Mouse (Mus musculus) hindbrain, embryonic 16.5 days (tissue): Measurements from ENCODE around the gene Prss32. TPM values are rescaled to one million over a fixed set of nuclear protein-coding genes. Genes with fewer than 3 reads are reported as not detected.

Source experiments
- ATAC-seq: fragments of 200-750 bp; cut with Nextera tagmentation; 2 replicates; pipeline ENCODE4 v1.8.0; 2017; ENCODE audit warnings: moderate TSS enrichment, moderate library complexity
- H3K27ac ChIP-seq: fragments of 300-500 bp; sonication (generic); 2 replicates; pipeline ENCODE4 v1.5.1; 2014; ENCODE audit warnings: low read depth, mild to moderate bottlenecking, control low read depth, low read length, moderate library complexity
- H3K27me3 ChIP-seq: fragments of 300-500 bp; sonication (generic); replicated peaks from 2 replicates; pipeline ENCODE4 v1.6.1; 2014; ENCODE audit warnings: low read length; ENCODE audit not compliant: control insufficient read depth, insufficient read depth
- H3K36me3 ChIP-seq: fragments of 300-500 bp; sonication (generic); 2 replicates; pipeline ENCODE4 v1.6.1; 2014; ENCODE audit warnings: mild to moderate bottlenecking, low read length, moderate library complexity, mixed read lengths; ENCODE audit not compliant: control insufficient read depth, insufficient read depth
- H3K4me1 ChIP-seq: fragments of 300-500 bp; sonication (generic); 2 replicates; pipeline ENCODE4 v1.6.1; 2014; ENCODE audit warnings: low read depth, low read length; ENCODE audit not compliant: control insufficient read depth, insufficient read depth
- H3K4me2 ChIP-seq: fragments of 300-500 bp; sonication (generic); 2 replicates; pipeline ENCODE4 v1.6.1; 2014; ENCODE audit warnings: mild to moderate bottlenecking, low read length, control low read depth, moderate library complexity
- H3K4me3 ChIP-seq: fragments of 300-500 bp; sonication (generic); 2 replicates; pipeline ENCODE4 v1.5.1; 2014; ENCODE audit warnings: mild to moderate bottlenecking, low read length, control low read depth, moderate library complexity
- H3K9ac ChIP-seq: fragments of 300-500 bp; sonication (generic); 2 replicates; pipeline ENCODE4 v1.6.1; 2014; ENCODE audit warnings: low read depth, mild to moderate bottlenecking, control low read depth, low read length, moderate library complexity
- H3K9me3 ChIP-seq: fragments of 300-500 bp; sonication (generic); 2 replicates; pipeline ENCODE4 v1.6.1; 2014; ENCODE audit warnings: mild to moderate bottlenecking, low read length, moderate library complexity; ENCODE audit not compliant: control insufficient read depth
- WGBS: fragments of 180-500 bp; shearing (Covaris S2); extraction: QIAGEN DNeasy Blood & Tissue Kit; methylation state at CpG from one replicate; pipeline ENCODE4 v1.1.7; 2014; 5-methylcytosine and 5-hydroxymethylcytosine counted together
- polyA plus RNA-seq: library from polyadenylated mRNA; unstranded; fragments of >200 nt; fragmentation: Nextera tagmentation; extraction: Ambion mirVana; gene quantifications from 2 replicates; pipeline ENCODE4 v1.2.1, GENCODE M21; 2015

Prss32 gene
- polyA plus RNA-seq, 1 experiment from 2014 or later: not detected

GRCm38 (mm10) chr17:23829064-23829619 is 14.5 kb upstream of the Prss32 start, which contains the start of gene Elob:
Gene Elob, minus strand, starts transcription at chr17:23829136.
- H3K9ac ChIP-seq: peak within 1 kb of the TSS; percentile 75
- no peaks in the 10 kb centered on the region for H3K9me3 ChIP-seq
- H3K4me3 ChIP-seq: peak within 1 kb of the TSS; percentile 79
- H3K4me2 ChIP-seq: peak within 1 kb of the TSS; percentile 84
- peak within 1 kb of the TSS; percentile 90 for H3K27ac ChIP-seq
- H3K4me1 ChIP-seq: peaks cover 14% of the 10 kb centered on the region
- peaks cover 8% of the 10 kb centered on the region for H3K27me3 ChIP-seq
- WGBS: under 1% methylated on average over 21 of the region's 42 CpGs
- peak; percentile 97 for ATAC-seq
- H3K36me3 ChIP-seq: peaks cover 16% of the 10 kb centered on the region

GRCm38 (mm10) chr17:23831201-23831600 is 12.5 kb upstream of the Prss32 start:
- Histone ChIP-seq H3K9ac (no peak overlapping the region), H3K27me3 (peaks cover 10% of the 10 kb centered on the region)

DNA sequence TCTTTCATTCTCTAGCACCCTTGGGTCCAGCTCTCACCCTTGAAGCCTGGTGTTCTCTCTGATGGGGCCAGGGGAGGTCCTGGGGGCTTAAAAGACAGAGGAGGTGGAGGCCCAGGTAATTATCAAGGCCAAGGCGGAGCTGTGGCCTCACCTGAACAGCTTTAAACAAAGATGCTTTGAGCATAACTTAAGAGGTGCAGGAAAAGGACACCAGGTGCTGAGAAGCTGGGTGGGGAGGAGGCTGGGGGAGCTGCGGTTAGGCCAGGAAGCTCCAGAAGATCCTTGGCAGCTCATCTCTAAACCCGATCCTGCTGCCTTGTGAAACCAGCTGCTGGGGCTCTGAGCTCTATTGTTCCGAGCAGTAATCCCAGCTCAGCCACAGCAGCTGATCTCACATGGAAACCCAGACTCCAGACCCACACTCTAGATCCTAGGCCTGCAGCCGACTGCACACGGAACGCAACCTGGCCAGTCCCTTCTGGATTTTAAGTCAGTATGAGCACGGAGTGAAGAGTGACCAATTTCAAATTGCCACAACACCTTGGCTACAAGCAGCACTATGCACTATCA is 7.6 kb upstream of the Prss32 start, which contains the start of gene Prss33:
TSS of gene Prss33 (minus strand) at position 51 of the 570 bp plus-strand sequence.
- no peaks in the 10 kb centered on the region for H3K36me3 ChIP-seq
- H3K9me3 ChIP-seq: no peaks in the 10 kb centered on the region
- peaks cover 10% of the 10 kb centered on the region for H3K27me3 ChIP-seq
- H3K27ac ChIP-seq: no peak within 1 kb of the TSS
- H3K4me3 ChIP-seq: no peak within 1 kb of the TSS
- no peaks in the 10 kb centered on the region for H3K4me1 ChIP-seq
- no peak within 1 kb of the TSS for H3K4me2 ChIP-seq
- H3K9ac ChIP-seq: no peak within 1 kb of the TSS; the same call in 1 of the 2 replicates
- ATAC-seq: no peak
- 77% methylated on average over 8 of the region's 8 CpGs for WGBS

More at GRCm38 (mm10) chr17:23831201-23831600, 12.5 kb upstream of the Prss32 start:
- Histone ChIP-seq H3K4me2 (no peak overlapping the region), H3K9me3 (no peaks in the 10 kb centered on the region), H3K36me3 (no peaks in the 10 kb centered on the region; the same call in 1 of the 2 replicates), H3K27ac (no peak overlapping the region), H3K4me1 (peaks cover 14% of the 10 kb centered on the region), H3K4me3 (no peak overlapping the region)
- ATAC-seq: no peak
- 94% methylated on average over 1 of the region's 1 CpGs for WGBS

DNA sequence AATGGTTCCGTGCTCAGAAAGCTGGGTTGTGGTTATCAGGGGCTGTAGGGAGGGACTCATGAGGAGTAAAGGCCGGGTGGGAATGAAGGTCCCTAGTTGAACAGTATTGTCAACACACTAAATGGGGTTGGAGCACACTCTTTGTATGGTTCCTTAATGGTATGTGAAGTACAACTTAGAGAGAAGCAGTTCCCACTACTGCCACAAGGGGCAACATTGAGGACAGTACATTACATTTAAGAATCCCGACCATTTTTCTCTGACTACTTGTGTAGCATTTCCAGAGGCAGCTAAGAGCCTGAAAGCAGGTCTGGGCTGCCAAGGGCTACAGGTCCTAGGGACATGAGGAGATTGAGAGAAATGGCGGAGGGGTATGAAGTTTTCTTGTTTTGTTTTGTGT is 2.5 kb upstream of the Prss32 start:
- no peak overlapping the region for H3K9ac ChIP-seq
- H3K4me3 ChIP-seq: no peak overlapping the region
- 30% methylated on average over 4 of the region's 4 CpGs for WGBS
- H3K27ac ChIP-seq: no peak overlapping the region
- H3K36me3 ChIP-seq: no peaks in the 10 kb centered on the region
- H3K4me2 ChIP-seq: no peak overlapping the region
- no peaks in the 10 kb centered on the region for H3K4me1 ChIP-seq
- peaks cover 3% of the 10 kb centered on the region; the same call in 1 of the 2 replicates for H3K27me3 ChIP-seq
- no peak for ATAC-seq
- no peaks in the 10 kb centered on the region for H3K9me3 ChIP-seq

DNA sequence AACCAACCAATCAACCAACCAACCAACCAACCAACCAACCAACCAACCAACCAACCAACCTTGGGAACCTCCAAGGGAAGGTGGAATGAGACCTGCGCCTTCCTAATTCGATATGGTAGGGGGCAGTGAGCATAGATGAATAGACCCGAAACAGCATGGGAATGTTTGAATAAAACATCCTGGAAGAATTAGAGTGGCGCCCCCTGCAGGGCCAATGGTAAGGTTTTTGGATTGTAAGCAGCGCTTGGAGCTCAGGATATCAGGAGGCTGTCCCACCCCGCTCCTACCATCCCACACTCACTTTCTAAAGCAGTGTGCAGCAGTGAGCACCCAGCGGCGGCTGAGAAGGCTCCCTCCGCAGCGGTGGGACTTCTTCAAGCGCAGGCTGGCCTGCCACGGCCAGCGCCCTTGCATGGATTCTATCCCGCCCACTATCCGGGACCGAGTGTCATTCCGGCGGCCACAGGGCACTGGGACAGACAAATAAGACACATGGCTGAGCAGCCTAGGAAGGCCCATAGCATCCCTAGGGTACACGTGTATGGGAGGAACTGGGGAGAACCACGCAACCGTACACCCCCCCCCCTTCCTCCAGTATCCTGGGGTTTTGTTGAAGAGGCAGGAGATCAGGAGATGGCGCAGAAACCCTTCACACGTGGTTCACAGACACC is 379 bp upstream of the Prss32 start:
- Histone ChIP-seq H3K36me3 (no peaks in the 10 kb centered on the region), H3K4me3 (no peak overlapping the region), H3K27me3 (peaks cover 3% of the 10 kb centered on the region; the same call in 1 of the 2 replicates), H3K9ac (no peak overlapping the region), H3K4me1 (no peaks in the 10 kb centered on the region), H3K27ac (no peak overlapping the region), H3K9me3 (no peaks in the 10 kb centered on the region), H3K4me2 (no peak overlapping the region; the same call in 1 of the 2 replicates)
- ATAC-seq: no peak; the same call in 1 of the 2 replicates
- 42% methylated on average over 23 of the region's 23 CpGs for WGBS

GRCm38 (mm10) chr17:23850028-23850427 is 6.4 kb downstream of the Prss32 start:
- H3K9ac ChIP-seq: no peak overlapping the region

GRCm38 (mm10) chr17:23850853-23851749 is 7.4 kb downstream of the Prss32 start:
- H3K9ac ChIP-seq: no peak overlapping the region
- H3K4me3 ChIP-seq: no peak overlapping the region
- H3K27ac ChIP-seq: no peak overlapping the region
- no peaks in the 10 kb centered on the region for H3K36me3 ChIP-seq
- peak; percentile 69; the same call in 1 of the 2 replicates for ATAC-seq
- H3K27me3 ChIP-seq: no peaks in the 10 kb centered on the region; the same call in 1 of the 2 replicates
- H3K4me1 ChIP-seq: no peaks in the 10 kb centered on the region
- H3K4me2 ChIP-seq: no peak overlapping the region
- no peaks in the 10 kb centered on the region for H3K9me3 ChIP-seq
- WGBS: 62% methylated on average over 18 of the region's 19 CpGs

More at GRCm38 (mm10) chr17:23850028-23850427, 6.4 kb downstream of the Prss32 start:
- 64% methylated on average over 2 of the region's 2 CpGs for WGBS
- H3K4me2 ChIP-seq: no peak overlapping the region
- no peak overlapping the region for H3K4me3 ChIP-seq
- ATAC-seq: no peak
- no peak overlapping the region for H3K27ac ChIP-seq
- no peaks in the 10 kb centered on the region; the same call in 1 of the 2 replicates for H3K27me3 ChIP-seq
- H3K36me3 ChIP-seq: no peaks in the 10 kb centered on the region
- H3K4me1 ChIP-seq: no peaks in the 10 kb centered on the region
- no peaks in the 10 kb centered on the region for H3K9me3 ChIP-seq

DNA sequence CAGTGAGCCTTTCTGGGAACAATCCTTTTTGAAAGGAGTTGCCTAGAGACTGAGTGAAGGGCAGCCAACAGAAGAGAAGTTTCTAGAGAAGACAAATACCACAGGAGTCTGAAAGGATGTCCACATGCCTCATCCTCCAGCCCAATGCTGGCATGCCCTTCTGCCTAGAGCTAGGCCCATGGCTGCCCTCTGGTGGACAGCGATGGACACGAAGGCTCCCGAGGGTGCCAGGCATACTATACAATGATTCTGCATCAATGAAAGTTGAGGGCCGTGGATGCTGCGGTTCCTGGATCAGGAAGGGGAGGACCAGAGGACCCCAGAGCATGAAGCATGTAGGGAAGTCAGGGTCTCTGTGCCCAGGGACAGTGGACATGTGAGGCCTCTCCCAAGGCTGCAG is 9.6 kb downstream of the Prss32 start:
- Histone ChIP-seq H3K36me3 (no peaks in the 10 kb centered on the region), H3K9me3 (no peaks in the 10 kb centered on the region), H3K9ac (no peak overlapping the region), H3K4me3 (no peak overlapping the region), H3K4me2 (no peak overlapping the region), H3K4me1 (no peaks in the 10 kb centered on the region), H3K27ac (no peak overlapping the region), H3K27me3 (no peaks in the 10 kb centered on the region)
- 35% methylated on average over 5 of the region's 5 CpGs for WGBS
- ATAC-seq: no peak
